Mouse (Mus musculus): Measurements from ENCODE around the gene Olfr832. TPM values are rescaled to one million over a fixed set of nuclear protein-coding genes. Genes with fewer than 3 reads are reported as not detected.
A peak's percentile ranks its signal among the peaks of the same experiment; 100 is the strongest.
"Not testable (repeated sequence)": the region's sequence is repeated elsewhere in the genome, so short reads cannot be mapped to it uniquely, and the experiment has no call there.

Olfr832 gene
- not detected in 2 replicates for total RNA-seq (2012; rRNA removed)

DNA sequence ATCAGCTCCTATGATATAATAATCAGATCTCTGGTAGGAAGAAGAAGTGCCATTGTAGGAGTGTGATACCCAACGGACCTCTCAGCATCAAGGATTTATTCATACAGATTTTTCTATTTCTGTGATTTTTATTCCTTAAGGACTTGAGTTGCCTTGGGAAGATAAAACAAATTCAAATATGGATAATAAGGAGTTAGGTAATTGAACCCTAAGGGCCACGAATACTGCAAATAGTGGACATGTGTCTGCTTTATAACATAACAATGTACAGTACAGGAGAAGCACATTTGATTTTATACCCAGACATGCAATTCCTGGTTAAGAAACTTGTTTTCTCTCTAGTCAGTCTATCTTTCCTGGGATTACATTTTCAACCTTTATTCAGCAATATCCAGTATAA is at the start of gene Olfr832:
TSS of gene Olfr832 (plus strand) at position 301 of the 400 bp plus-strand sequence.
- H3K9ac ChIP-seq (ENCODE audit: insufficient read depth, low read depth, low read length, poor library complexity, severe bottlenecking); H3K36me3 ChIP-seq (ENCODE audit: control insufficient read depth, insufficient read depth, low read length, poor library complexity, severe bottlenecking); H3K9me3 ChIP-seq (ENCODE audit: control insufficient read depth, insufficient read depth, low read depth, low read length); H3K4me3 ChIP-seq (ENCODE audit: insufficient read depth in 1 of 2, low read depth in 1 of 2, low read length in 2 of 2, poor library complexity in 1 of 2, severe bottlenecking in 1 of 2); DNase-seq (ENCODE audit: low read depth, low spot score); in situ Hi-C loops (cut with MboI; ENCODE audit: low sequenced_read_pairs in 2 of 2, unreplicated experiment in 2 of 2); H3K27ac ChIP-seq (ENCODE audit: insufficient read depth, low read depth, low read length, poor library complexity, severe bottlenecking); H3K4me1 ChIP-seq (ENCODE audit: control insufficient read depth in 2 of 2, insufficient read depth in 2 of 2, low read length in 2 of 2, poor library complexity in 1 of 2): not testable (repeated sequence)

DNA sequence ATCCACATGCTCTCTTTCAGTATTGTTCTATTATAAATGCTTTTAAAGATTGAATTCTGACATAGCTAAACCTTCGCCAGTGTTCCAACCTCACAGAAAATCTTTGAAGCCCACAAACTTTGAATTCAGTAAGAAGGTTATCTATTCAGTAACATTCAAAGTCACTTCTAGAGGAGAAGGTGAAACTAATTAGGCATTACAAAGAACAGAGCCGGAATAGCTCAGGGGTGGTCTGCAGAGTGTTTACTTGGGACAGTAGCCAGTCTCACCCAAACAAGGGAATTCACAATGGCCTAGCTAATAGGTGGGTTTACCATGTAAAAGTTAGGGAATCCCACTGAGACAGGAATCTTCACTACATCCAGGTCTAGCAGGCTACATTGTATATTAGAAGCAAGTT is 29.2 kb upstream of the Olfr832 start:
- in situ Hi-C loops (cut with MboI; ENCODE audit: low sequenced_read_pairs in 2 of 2, unreplicated experiment in 2 of 2); H3K9ac ChIP-seq (ENCODE audit: insufficient read depth, low read depth, low read length, poor library complexity, severe bottlenecking); H3K9me3 ChIP-seq (ENCODE audit: control insufficient read depth, insufficient read depth, low read depth, low read length); DNase-seq (ENCODE audit: low read depth, low spot score); H3K36me3 ChIP-seq (ENCODE audit: control insufficient read depth, insufficient read depth, low read length, poor library complexity, severe bottlenecking); H3K4me1 ChIP-seq (ENCODE audit: control insufficient read depth in 2 of 2, insufficient read depth in 2 of 2, low read length in 2 of 2, poor library complexity in 1 of 2); H3K4me3 ChIP-seq (ENCODE audit: insufficient read depth in 1 of 2, low read depth in 1 of 2, low read length in 2 of 2, poor library complexity in 1 of 2, severe bottlenecking in 1 of 2): not testable (repeated sequence)
- 0 out of 2 replicates have a peak overlapping the region, but pooled peaks have one; percentile 40 for H3K27ac ChIP-seq (ENCODE audit: insufficient read depth, low read depth, low read length, poor library complexity, severe bottlenecking)

DNA sequence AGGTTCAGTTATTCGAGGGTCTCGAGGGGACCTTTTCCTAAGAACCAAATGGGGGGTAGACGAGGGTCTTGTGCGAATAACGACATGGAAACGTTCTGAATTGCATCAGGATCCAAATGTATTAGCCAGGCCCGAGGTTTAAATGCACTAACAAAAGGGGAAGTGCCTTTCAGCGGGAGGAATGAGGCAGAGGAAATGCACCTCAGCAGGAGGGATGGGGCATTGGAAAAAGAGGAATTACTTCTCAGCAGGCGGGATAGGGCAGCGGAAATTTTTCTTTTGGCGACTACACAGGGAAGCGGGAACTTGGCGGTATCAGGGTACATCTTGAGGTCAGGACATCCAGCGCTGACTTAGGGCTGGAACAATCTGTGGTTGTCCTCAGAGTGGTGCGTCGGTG is 9.0 kb upstream of the Olfr832 start:
- H3K9ac ChIP-seq (ENCODE audit: insufficient read depth, low read depth, low read length, poor library complexity, severe bottlenecking); DNase-seq (ENCODE audit: low read depth, low spot score); H3K4me1 ChIP-seq (ENCODE audit: control insufficient read depth in 2 of 2, insufficient read depth in 2 of 2, low read length in 2 of 2, poor library complexity in 1 of 2); H3K4me3 ChIP-seq (ENCODE audit: insufficient read depth in 1 of 2, low read depth in 1 of 2, low read length in 2 of 2, poor library complexity in 1 of 2, severe bottlenecking in 1 of 2); H3K36me3 ChIP-seq (ENCODE audit: control insufficient read depth, insufficient read depth, low read length, poor library complexity, severe bottlenecking); H3K9me3 ChIP-seq (ENCODE audit: control insufficient read depth, insufficient read depth, low read depth, low read length); in situ Hi-C loops (cut with MboI; ENCODE audit: low sequenced_read_pairs in 2 of 2, unreplicated experiment in 2 of 2): not testable (repeated sequence)
- H3K27ac ChIP-seq (ENCODE audit: insufficient read depth, low read depth, low read length, poor library complexity, severe bottlenecking): peak overlapping the region; percentile 74; the same call in 1 of the 2 replicates

DNA sequence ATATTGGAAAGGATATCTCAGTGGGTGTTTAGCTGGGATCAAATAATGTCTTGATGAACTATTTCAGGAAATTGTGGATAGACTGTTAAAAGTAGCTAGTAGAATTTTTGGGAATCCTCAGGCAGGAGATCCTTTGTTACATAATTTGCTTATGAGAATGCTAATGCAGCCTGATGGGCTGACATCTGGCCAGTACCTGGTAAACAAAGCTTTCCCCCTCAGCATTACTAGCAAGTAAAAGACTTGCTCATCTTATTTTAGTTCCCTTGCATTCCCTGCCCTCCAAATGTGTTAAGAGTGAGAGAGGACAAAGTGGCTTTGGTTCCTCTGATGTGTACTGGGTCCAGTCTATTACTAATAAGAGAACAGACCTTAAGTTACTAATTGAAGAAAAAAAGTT is 25.1 kb downstream of the Olfr832 start:
- peak; percentile 3 for DNase-seq (ENCODE audit: low read depth, low spot score)
- no peaks in the 10 kb centered on the region for H3K36me3 ChIP-seq (ENCODE audit: control insufficient read depth, insufficient read depth, low read length, poor library complexity, severe bottlenecking)
- no peaks in the 10 kb centered on the region for H3K9me3 ChIP-seq (ENCODE audit: control insufficient read depth, insufficient read depth, low read depth, low read length)
- no peak for TF ChIP-seq HCFC1 (IDR thresholded peaks at IDR 0.05; ENCODE audit: borderline replicate concordance, insufficient read depth, low read length)
- TF ChIP-seq ZC3H11A (IDR thresholded peaks at IDR 0.05; ENCODE audit: borderline replicate concordance, low read depth, low read length): no peak
- no peak for TF ChIP-seq MAFK (IDR thresholded peaks at IDR 0.05; ENCODE audit: insufficient read depth, low read depth, low read length)
- TF ChIP-seq CHD2 (IDR thresholded peaks at IDR 0.05; ENCODE audit: low read depth, low read length): no peak
- no peak for TF ChIP-seq ZNF384 (IDR thresholded peaks at IDR 0.05; ENCODE audit: low read depth, low read length)
- in situ Hi-C loops (cut with MboI; ENCODE audit: low sequenced_read_pairs in 2 of 2, unreplicated experiment in 2 of 2): no loop called here
- H3K9ac ChIP-seq (ENCODE audit: insufficient read depth, low read depth, low read length, poor library complexity, severe bottlenecking): no peak overlapping the region
- H3K4me1 ChIP-seq (ENCODE audit: control insufficient read depth in 2 of 2, insufficient read depth in 2 of 2, low read length in 2 of 2, poor library complexity in 1 of 2): no peaks in the 10 kb centered on the region
- no peak overlapping the region for H3K27ac ChIP-seq (ENCODE audit: insufficient read depth, low read depth, low read length, poor library complexity, severe bottlenecking)
- H3K4me3 ChIP-seq (ENCODE audit: insufficient read depth in 1 of 2, low read depth in 1 of 2, low read length in 2 of 2, poor library complexity in 1 of 2, severe bottlenecking in 1 of 2): no peak overlapping the region

DNA sequence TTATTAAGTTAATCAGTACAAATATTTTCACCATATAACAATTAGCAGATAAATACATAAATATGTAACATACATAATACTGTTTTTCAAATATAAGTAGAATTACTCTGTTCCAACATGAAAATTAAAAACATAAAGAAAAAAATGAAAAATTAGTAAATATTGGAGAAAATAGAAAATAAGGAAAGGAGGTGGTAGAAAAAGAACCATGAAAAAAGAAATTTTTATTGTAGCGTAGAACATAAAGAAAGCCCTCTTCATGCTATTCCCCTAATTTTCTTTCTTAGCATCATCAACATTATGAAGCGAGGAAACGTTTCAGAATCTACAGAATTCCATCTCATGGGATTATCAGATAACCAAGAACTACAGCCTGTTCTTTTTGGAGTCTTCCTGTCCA is 50.8 kb downstream of the Olfr832 start, which contains the start of gene Olfr834:
TSS of gene Olfr834 (plus strand) at position 301 of the 400 bp plus-strand sequence.
- DNase-seq (ENCODE audit: low read depth, low spot score): no peak
- no peak within 1 kb of the TSS for H3K9ac ChIP-seq (ENCODE audit: insufficient read depth, low read depth, low read length, poor library complexity, severe bottlenecking)
- H3K27ac ChIP-seq (ENCODE audit: insufficient read depth, low read depth, low read length, poor library complexity, severe bottlenecking): no peak within 1 kb of the TSS
- no peak within 1 kb of the TSS for H3K4me3 ChIP-seq (ENCODE audit: insufficient read depth in 1 of 2, low read depth in 1 of 2, low read length in 2 of 2, poor library complexity in 1 of 2, severe bottlenecking in 1 of 2)
- in situ Hi-C loops (cut with MboI; ENCODE audit: low sequenced_read_pairs in 2 of 2, unreplicated experiment in 2 of 2): no loop called here
- no peaks in the 10 kb centered on the region for H3K4me1 ChIP-seq (ENCODE audit: control insufficient read depth in 2 of 2, insufficient read depth in 2 of 2, low read length in 2 of 2, poor library complexity in 1 of 2)
- H3K36me3 ChIP-seq (ENCODE audit: control insufficient read depth, insufficient read depth, low read length, poor library complexity, severe bottlenecking): no peaks in the 10 kb centered on the region
- no peak for TF ChIP-seq HCFC1 (IDR thresholded peaks at IDR 0.05; ENCODE audit: borderline replicate concordance, insufficient read depth, low read length)
- no peak for TF ChIP-seq ZC3H11A (IDR thresholded peaks at IDR 0.05; ENCODE audit: borderline replicate concordance, low read depth, low read length)
- TF ChIP-seq MAFK (IDR thresholded peaks at IDR 0.05; ENCODE audit: insufficient read depth, low read depth, low read length): no peak
- TF ChIP-seq CHD2 (IDR thresholded peaks at IDR 0.05; ENCODE audit: low read depth, low read length): no peak
- TF ChIP-seq ZNF384 (IDR thresholded peaks at IDR 0.05; ENCODE audit: low read depth, low read length): no peak
- no peaks in the 10 kb centered on the region for H3K9me3 ChIP-seq (ENCODE audit: control insufficient read depth, insufficient read depth, low read depth, low read length)

Other genes with a start within 250 kb of the Olfr832 start
- 0.13 and 0.48 TPM in 2 replicates for gene Olfr24, start 173.1 kb upstream of the Olfr832 start, total RNA-seq (2012; rRNA removed)
- gene Olfr828, start 117.6 kb upstream of the Olfr832 start, total RNA-seq (2012; rRNA removed): not detected in 2 replicates
- gene Olfr829, start 82.2 kb upstream of the Olfr832 start, total RNA-seq (2012; rRNA removed): not detected in 2 replicates
- gene Olfr830, start 62.4 kb upstream of the Olfr832 start, total RNA-seq (2012; rRNA removed): not detected in 2 replicates
- not detected in 2 replicates for gene Olfr834, start 50.9 kb downstream of the Olfr832 start, total RNA-seq (2012; rRNA removed)
- gene Olfr835, start 95.6 kb downstream of the Olfr832 start, total RNA-seq (2012; rRNA removed): not detected in 2 replicates
- 1.5 and 1.7 TPM in 2 replicates for gene Olfr836, start 183.3 kb downstream of the Olfr832 start, total RNA-seq (2012; rRNA removed)
- gene Olfr837, start 199.2 kb downstream of the Olfr832 start, total RNA-seq (2012; rRNA removed): 0.69 and 0.80 TPM in 2 replicates
- gene Olfr839-ps1, start 240.2 kb downstream of the Olfr832 start, total RNA-seq (2012; rRNA removed): 0.09 and 0.11 TPM in 2 replicates

Measured in ES-E14 (cell line).